Mouse (Mus musculus) mesoderm, embryonic 11.5 days (tissue): ENCODE results near the gene Aldh1b1.

ENCODE experiments used
- DNase-seq: peaks from one replicate; pipeline ENCODE4 v3.0.0-alpha.2; 2012; ENCODE audit warnings: low read depth, low spot score

Gene Aldh1b1

DNA sequence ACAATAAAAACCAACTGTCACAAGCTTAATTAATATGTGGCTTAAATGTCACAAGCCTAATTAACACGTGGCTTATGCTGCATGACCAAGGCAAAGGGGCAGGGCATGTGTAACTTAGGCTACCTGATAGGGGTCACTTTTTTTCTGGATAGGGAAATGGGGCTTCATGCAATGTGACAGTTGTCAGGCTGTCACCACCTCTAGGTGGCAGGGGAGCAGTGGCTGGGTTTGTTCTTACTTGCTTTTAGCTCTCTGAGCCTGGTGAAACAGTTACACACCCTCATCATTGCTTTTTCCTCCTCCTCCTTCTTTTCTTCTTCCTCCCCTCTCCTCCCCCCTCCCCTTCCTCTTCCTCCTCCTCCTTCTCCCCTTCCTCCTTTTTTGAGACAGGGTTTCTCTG lies 15.2 kb upstream of the Aldh1b1 start:
- no peak for DNase-seq

DNA sequence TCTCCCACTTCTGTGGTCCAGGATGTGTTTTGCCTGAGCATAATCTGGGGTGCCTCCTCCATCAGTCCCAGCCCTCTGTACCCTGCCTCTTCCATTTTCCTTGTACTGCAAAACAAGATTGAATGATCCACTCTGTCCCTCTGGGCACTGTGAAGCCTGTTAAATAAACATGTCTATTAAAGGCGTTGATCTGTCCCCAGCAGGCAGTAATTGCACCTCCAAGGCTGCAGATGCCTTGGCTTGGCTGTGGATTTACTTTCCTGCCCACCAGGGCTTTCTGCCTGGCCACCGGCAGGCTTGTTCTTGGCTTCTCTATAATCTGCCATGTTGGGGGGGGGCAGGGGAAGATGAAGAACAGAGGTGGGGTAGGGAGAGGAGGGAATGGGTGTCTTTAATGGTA lies 12.9 kb upstream of the Aldh1b1 start:
- DNase-seq: no peak

DNA sequence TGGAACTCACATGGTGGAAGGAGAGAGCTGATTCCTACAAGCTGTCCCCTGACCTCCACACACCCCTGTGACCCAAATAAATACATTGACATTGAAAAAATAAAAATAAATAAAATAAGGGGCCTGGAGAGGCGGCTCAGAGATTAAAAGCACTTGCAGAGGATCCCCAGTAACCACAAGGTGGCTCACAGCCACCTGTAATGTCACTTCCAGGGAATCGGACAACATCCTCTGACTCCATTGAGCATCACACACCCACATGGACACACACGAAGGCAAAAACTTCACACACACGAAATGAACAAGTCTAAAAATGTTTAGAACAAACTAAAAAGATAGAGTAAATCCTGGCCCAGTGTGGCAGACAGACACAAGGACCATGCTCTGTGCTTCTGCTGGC lies 12.1 kb upstream of the Aldh1b1 start:
- DNase-seq: no peak

DNA sequence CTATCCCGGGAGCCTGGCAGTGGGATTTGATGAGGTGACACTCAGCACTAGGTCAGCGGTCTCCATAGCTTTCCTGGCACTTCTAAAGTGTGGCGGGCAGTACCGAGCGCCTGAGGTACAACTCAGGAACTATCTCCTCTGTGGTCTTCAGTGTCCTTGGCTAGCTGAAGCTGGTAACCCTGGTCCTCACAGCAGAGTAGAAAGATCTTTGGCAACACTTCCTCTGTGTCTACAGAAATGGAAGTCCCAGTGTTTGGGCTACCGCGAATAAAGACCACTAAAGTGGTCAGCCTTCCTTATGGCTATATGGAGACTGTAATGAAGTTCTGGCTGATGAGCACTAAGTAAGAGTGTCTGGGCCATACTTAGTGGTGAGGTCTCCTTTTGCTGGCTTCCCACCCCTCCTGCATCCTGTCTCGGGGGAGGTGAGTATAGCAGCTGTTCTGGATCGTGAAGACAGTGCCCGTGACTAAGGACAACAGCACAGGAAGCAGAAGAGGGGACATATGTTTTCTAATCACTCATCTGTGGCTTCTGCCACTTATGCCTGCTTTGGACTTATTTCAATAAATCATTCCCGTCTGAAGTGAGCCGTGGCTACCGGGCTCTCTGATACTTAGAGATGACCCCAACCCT lies 10.3 kb upstream of the Aldh1b1 start:
- no peak for DNase-seq

DNA sequence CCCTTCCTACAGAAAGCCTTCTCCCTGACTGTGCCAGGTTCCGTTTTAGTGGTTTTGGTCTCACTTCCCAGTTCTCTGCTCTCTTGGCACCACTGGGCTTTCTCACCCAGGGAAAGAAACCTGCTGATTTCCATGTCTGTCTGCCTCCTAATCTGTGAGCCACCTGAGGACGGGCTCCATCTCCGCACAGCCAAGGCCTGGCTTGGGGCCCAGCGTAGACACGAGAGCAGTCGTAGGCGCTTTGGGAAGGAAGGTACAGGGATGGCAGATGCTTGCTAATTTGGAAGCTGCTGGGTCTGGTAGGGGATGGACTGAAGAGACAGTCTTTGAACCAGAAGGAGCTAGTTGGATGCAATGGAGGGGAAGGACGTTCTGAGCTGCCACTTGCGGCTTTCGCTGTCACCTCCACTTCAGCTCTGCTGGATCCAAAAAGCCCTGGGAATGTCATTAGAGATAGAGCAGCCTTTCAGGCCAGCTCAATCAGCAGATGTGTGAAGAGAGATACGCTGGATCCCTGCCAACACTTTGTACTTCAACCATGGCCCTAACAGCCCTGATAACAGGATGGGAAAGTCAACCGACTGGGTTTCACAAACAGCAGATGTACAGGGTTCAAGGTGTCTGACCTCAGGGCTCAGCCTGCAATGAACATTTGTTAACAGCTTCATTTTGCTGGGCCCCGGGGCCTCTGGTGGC lies 9.4 kb upstream of the Aldh1b1 start:
- DNase-seq: no peak

DNA sequence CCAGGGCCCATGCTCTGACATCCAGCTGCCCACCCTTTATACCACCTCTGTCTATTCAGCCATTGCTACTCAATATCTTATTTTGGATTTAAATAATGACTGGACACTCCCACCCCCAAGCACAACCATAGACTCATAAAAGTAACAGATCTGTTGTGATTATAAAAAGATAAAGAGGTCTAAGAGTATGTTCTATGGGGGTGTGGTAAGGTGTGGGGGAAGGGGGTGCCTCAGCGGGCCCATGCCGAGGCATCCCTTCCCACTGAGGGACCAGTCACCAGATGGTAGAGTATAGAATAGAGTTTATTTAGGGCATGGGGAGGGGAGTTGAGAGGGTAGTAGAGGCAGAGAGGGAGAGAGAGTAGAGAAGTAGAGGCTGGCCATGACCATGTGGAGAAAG lies 8.8 kb upstream of the Aldh1b1 start:
- no peak for DNase-seq

DNA sequence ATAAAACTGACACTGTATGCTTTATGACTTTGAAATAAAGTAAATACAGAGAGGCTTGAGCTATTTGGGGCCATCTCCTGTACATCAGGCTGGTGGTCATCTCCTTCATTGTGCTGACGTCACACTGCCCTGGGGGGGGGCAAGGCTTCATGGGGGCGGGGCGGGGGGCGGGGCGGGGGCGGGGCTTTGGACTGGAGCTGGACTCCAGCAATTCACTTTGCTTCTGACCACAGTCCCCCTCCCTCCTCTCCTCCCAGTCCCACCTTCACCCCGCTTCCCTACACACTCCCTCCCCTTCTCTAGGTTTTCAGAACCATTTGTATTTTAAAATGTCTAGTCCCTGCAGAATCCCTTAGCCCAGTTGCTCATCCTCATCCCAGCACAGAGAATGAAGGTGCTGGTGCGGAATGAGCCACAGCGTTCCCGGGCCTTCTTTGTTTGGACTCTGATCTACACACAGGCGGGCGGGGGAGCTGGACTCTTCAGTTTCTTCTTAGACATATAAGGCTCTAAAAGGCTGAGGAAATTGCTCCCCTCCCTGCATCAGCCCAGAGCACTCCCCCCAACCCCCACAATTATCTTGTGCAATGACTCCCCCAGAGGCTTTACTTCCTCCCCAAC lies 3.5 kb upstream of the Aldh1b1 start:
- DNase-seq: no peak

DNA sequence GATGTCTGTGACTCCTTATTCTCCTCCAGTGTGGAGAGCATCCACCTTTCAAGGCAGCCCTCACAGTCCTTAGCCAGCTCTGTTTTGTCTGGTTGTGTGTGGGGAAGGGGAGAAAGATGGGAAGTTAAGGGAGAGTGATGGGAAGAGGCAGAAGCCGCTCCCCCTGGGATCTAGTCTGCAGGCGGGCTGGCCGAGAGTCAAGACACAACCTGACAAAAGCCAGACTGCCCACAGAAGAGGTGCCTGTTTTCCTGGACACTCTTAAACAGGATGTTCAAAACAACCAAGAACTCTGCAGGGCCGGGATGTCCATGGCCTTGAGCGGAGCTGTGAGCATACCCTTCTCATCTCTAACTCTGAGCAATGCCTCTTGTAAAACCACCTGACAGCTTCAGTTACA lies 2.1 kb upstream of the Aldh1b1 start:
- no peak for DNase-seq

DNA sequence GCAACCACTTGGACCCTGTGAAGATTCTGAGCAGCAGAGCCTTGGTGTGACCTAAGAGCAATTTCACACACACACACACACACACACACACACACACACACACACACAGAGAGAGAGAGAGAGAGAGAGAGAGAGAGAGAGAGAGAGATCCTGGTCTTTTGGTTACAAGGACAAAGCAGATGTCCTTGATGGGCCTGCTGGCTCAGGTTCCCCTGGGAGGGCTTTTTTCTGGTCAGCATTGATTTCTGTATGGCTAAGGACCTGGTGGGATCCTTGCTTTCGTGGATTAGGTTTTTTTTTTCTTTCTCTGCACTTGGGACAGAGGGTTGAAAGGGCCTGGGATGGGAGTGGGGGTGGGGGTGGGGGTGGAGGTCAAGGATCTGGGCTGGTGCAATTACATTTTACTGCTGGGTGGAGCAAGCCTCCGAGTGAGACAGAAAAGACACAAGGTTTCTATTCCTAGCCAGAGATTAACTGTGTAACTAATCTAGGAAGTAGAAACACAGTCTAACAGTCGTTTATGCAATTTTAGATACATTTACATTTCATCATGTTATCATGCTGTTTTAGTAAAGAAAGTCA lies 1.2 kb downstream of the Aldh1b1 start:
- peak; percentile 50 for DNase-seq

DNA sequence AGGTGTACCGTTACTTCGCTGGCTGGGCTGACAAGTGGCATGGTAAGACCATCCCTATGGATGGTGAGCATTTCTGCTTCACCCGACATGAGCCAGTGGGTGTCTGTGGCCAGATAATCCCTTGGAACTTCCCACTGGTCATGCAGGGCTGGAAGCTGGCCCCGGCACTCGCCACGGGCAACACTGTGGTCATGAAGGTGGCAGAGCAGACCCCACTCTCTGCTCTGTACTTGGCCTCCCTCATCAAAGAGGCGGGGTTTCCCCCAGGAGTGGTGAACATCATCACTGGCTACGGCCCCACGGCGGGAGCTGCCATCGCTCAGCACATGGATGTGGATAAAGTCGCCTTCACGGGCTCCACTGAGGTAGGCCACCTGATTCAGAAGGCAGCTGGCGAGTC lies 4.1 kb downstream of the Aldh1b1 start:
- no peak for DNase-seq

DNA sequence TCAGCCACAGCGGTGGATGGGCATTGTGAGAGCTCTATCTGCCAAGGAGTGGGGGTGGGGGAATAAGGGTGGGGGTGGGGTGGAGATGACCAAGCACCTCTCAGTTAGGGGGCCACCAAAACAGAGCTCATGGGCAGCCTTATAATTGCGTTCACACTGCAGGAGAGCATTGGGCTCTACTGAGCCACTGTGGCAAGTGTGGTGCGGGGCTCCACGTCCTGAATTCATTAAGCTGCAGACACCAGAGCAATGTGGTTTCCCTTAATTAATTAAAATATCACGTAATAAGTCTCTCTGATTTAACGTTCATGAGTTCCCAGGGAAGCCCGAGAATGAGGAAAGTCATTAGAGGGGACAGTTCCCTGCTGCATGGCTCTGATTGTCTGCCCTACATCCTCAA lies 9.2 kb downstream of the Aldh1b1 start:
- no peak for DNase-seq

DNA sequence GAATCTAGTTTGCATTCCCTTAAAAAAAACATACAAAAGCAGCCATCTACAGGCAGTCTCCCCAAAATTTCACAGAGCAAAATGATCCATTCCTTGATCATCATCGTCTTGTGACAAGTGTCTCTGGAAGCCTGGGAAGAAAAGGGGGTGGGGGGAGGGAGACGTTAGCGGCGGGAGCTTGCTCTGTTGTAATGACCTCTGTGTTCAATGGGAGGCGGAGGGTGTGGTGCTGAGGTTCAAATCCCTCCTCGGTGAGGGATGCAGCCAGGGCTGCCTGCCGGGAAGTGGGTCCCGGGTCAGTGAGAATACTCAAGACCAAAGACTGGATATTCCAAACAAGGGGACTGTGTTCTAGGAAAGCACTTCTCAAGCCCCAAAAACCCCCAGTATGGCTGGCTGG lies 12.4 kb downstream of the Aldh1b1 start:
- DNase-seq: no peak

DNA sequence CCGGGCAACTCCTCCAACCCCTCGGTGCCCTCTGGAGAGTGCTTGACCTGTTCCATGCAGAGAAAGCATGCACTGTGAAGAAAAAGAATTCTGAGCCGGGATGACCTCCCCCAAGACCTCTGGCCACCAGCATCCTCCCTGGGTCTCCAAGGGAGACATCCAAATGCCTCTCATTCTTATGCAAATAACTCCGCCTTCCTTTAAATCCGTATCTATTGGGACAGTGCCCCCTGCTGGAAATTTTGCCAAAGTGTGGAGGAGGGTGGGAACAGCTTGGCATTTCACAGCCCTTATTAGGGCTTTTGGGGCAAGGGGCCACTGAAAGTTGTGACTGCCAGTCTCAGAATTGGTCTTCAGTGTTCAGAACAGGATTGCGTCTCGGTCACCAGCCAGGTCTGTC lies 16.7 kb downstream of the Aldh1b1 start:
- peak; percentile 71 for DNase-seq

DNA sequence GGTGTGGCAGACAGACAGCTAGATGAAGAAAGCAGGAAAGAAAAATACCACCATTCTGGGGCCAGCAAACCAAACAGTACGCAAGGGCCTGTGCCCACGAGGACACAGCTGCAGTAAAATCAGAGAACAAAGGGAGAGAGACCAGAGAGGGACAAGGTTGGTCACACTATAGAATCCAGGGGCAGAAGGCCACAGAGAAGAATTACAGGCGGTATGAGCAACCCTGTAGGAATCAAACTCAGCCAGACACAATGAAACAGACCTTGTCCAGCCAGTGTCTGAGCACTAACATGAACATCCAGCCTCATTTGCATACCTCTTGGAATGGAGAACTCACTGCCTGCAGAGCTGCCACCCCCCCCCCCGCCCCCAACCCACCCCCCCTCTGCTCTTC lies 20.0 kb downstream of the Aldh1b1 start:
- peak; percentile 39 for DNase-seq

DNA sequence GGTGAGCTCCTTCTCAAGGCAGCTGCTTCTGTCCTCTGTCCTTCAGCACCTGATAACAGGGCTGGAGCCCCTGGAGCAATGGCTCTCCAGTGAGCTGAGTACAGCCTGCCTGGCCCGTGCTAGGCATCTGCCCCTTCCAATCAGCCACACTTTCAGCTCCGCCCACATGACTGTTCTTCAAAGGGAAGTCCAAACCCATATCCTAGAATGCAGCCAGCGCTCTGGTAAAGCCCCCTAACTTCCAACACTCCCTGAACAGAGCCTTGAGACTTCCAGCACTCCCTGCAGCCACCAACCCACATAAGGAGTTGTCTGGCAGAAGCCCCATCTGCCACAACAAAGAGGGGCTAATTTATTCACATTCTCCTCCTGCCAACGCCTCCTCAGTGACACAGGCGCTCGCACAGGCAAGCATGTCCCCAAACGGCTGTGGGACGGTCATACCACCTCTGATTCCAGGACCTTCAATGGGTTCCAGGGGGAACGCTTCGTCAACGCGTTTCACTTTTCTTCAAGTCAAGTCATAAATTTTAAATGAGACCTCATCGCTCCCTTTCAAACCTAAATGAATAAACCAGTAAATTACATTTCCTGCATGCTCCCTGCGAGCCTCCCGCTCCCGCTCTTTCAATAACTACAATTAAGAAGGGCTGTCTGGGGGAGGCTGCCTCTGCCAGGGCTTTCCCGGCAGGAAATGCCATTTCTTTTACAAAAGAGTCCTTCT lies 20.5 kb downstream of the Aldh1b1 start:
- DNase-seq: peak; percentile 73

DNA sequence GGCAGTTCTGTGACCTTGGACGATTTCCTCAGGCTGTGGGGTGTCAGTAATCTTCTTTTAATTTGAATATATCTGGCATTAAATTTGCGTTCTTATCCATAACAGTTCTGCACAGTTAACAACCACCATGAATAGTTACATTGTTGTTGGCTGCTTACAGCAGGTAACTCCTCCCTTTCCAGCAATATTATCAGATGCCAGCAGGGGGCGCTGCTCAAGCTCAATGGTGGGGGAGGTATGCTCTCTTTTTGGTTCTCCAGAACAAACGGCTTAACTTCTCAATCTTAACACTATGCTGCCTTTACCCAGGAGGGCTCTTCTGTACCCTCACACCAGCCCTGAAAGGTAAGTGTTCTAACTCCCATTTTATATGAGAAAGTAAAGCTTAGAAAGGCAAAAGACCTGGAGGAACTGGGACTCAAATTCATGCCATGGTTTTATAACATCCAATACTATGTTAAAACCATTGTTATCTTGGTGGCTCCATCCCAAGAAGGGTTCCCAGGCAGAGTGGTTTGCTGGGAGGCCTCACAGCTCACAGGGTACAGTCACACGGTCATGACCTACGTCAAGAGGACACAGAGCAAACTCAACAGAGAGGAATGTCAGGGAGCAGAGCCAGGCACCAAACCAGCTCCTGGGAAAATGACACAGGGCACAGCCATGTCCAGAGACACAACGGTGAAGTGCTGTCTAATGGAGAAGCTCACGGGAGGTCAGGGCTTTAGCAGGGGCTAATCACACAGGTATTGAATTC lies 21.4 kb downstream of the Aldh1b1 start:
- peak; percentile 74 for DNase-seq

DNA sequence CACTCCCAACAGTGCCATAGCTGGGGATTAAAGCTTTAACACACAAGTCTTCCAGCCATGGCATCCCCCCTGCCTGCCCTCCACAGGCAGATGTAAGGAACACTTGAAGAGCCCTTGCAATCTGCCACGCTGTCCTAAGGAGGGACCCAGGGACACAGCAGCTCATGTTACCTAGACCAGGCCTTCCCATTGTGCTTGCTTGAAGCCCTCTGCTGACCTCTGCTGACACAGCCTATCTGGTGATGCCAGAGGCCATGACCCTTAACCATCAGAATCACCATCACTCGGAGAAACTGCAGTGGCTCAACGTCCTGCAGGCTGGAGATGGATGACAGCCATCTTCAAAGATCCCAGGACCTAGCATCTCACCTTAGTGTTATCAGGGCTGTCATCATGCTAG lies 23.2 kb downstream of the Aldh1b1 start:
- DNase-seq: no peak

DNA sequence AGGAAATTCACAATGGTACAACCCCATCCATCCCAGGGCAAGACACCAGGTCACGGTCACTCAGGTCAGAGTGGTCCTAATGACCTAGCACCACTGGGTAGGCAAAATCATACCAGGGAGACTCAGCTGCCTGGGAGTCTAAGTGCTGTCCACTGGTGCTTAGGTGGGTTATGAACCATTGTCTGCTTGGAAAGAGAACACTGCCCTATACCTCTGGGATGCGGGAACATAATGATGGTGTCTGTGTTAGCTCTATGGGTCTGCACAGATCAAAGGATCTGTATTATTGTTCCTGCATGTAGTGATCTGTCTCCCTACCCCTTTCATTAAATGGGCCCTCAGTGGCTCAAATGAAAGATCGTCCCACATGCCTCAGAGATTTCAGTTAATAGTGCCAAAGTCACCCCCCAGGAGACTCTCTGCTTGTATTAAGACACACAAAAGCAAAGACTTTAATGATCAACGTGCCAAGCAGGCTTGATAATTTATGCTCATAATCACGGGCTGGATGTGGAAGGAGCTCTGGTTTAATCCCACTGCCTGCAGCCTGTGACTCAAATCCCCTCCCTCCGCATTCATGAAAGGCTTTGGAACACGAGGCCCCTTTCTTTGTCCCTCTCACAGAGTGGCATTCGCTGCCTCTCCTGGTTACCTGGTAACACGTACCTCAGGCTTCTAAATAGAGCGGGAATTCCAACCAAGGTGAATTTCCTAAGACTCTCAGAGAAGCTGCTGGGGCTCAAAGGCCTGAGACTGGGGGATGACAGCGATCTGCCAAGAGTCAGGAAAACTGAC lies 24.2 kb downstream of the Aldh1b1 start:
- DNase-seq: no peak

DNA sequence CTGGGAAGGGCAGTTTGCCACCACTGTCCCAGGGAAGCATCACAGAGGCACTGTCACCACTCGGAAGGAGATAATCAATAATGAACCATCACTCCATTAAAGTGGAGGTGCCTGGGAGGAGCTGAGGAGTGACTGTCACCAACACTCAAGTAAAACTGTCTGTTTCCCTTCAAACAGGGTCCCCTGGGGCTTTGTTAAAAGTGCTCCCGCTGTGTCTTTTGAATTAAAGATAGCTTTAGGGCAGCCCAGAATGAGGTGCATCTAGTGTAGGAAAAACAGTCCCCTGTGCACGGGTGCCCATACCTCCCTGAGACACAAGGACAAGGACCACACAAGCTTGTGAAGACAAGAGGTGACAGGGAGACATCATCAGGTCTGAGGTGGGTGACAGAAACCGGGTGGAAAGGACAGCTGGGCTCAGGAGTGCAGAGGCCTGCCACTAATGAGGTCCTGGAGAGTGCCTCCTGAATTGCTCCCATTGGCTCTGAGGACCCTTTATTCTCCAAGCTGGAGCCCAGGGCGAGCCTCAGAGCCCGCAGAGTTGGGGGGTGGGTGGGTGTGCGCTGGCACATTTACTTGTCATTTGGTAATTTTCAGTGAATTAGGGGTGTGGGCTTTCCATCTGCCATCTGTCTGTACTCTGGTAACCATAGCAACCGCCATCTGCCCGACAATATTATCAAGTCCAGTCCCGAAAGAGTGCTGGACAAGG lies 25.4 kb downstream of the Aldh1b1 start:
- peak; percentile 74 for DNase-seq
